Mouse (Mus musculus): ENCODE data around the gene Abcf2.

The Abcf2 gene

DNA sequence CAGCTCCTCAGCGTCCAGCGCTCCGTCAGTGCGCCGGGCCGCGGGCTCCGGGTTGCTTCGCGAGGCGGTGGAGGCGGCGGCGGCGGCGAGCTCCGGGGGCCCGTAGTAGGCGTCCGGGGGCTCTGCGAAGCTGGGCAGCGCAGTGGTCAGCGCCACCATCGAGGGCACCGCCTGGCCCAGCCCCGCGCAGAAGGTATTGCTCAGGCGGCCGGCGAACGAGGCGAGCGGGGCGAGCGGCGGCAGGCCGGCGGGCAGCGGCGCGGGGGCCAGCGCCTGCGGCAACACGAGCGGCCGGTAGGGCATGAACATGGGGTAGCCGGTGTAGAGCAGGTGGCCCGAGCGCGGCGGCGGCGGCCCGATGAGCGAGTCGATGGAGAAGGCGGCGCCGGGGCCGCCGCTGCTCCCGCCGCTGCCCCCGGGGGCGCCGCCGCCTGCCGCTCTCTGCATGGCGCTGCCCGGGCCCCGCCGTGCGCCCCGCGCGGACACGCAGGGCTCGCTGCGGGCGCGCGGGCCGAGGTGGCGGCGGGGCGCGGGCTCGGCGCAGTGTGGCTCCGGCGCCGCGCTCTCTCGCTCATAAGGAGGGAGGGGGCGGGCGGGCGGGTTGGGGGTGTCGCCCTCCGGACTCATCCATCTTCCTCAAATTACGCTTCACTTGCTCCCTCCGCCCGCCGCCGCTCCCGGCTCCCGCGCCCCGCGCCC is 50.9 kb downstream of the Abcf2 start:
- DNase-seq (ENCODE audit: low spot score): no peak

DNA sequence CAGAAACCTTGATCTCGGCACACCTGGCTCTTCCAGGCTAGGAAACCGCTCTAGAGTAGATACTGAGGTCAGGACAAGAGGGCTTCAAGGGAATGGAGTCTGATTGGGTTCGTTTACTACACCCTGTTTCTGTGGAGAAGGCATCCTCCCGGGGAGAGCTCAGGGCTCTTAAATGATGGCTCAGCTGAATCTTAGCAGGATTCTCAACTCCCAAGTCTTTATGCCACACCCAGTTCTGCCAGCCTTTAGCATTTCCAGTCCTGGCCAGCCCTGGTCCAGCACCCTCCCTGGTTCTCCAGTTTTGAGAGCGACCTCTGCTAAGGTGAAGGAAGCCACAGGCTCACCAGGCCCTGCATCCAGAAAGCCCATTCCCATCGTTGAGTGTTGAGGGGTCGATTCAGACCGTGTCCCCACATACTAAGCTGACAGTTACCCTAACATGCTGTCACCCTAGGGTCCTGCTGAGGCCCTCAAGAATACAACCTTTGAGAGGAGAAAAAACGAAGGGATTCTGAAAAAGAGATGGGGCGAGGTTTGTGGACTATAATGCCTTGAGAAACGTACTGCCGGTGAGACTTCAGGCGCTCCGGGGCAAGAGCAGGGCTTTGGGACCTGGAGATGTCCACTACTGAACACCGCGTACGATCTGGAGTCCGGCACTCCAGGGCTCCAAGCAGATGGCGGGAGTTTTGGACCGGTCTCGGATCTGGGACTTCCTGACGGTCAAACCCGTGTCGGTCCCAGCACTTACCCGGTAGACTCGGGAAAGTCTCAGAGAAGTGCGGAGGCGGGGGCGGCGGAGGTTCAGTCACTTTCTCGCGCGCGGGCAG is 51.7 kb downstream of the Abcf2 start:
- DNase-seq (ENCODE audit: low spot score): no peak

DNA sequence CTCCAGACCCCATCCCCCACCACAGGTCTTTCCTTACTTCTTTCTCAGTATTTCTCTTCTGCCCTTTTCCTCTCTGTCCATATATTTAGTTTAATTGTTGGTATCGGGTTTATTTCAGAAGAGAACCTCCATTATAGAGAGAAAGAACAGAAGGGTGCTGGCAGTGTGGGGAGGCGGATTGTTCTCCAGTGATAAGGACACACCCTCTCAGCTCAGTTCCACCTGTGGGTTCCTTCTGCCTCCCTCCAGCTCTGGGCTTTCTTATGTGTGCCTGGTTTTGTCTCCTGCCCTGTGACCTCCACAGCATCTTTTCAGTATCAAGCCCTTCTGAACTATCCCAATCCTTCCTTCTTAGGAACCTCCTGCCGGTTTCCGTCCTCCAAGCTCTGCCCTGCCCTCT is 52.7 kb downstream of the Abcf2 start:
- DNase-seq (ENCODE audit: low spot score): no peak

DNA sequence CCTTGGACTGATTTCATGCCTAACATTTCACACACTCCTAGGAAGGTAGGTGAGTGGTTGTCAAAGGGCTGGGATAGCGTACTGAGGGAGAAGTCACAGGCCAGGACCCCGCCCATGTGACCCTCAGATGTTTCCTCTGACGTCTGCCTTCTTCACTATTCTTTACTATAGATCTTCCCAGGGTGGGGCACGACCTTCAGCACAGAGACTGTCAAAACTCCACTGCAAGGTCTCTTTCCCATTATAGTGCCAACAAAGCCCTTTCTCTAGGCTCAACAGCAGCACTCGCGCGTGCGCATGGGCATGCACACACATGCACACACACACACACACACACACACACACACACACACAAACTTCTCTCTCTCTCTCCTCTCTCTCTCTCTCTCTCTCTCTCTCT is 53.5 kb downstream of the Abcf2 start:
- DNase-seq (ENCODE audit: low spot score): no peak

DNA sequence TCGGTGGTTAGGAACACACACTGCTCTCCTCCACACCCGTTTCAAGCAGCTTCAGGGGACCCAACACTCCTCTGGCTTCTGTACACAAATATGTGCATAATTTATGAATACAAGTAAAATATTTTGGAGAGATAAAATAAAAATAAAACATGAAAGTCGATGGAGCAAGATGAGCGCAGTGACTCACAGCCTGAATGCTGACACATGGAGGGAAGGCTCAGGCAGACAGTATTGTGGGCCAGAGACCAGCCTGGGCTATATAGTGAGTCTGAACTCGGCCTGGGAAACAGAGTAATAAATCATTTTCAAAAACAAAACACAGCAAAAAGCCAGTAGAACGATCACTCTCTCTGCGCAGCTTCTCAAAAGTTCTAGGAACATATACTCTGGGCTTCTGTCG is 55.9 kb downstream of the Abcf2 start:
- DNase-seq (ENCODE audit: low spot score): no peak
